Mouse (Mus musculus) spleen, adult 2 months (tissue): Measurements from ENCODE around the gene Rnf19b.

Experiments
- CTCF ChIP-seq: fragments of 200-500 bp; IDR thresholded peaks from 2 replicates; pipeline ENCODE4 v1.5.1; 2011; ENCODE audit warnings: mild to moderate bottlenecking, inconsistent platforms; ENCODE audit not compliant: insufficient read depth, insufficient read length, insufficient replicate concordance; ENCODE audit errors: extremely low read depth
- POLR2A ChIP-seq: fragments of 200-500 bp; IDR thresholded peaks from 2 replicates; pipeline ENCODE4 v1.6.1; 2011; ENCODE audit warnings: low read depth, low read length, inconsistent platforms

- TF ChIP-seq POLR2A, result no peak
- no peak for TF ChIP-seq CTCF
Measured at GRCm38 (mm10) chr4:129030746-129031145, 27.3 kb upstream of the Rnf19b start.
